Mouse (Mus musculus) cerebellum, adult 8-10 months (tissue): ENCODE measurements around the gene Tph1.

ENCODE experiments used
- DNase-seq: peaks from one replicate; pipeline ENCODE4 v3.0.0; 2022

The Tph1 gene

GRCm38 (mm10) chr7:46597006-46597405 is 75.3 kb downstream of the Tph1 start:
- no peak for DNase-seq
